Mouse (Mus musculus) spleen, adult 2 months (tissue): Measurements from ENCODE around the gene Olfr449. TPM values are rescaled to one million over a fixed set of nuclear protein-coding genes. Genes with fewer than 3 reads are reported as not detected.

Source experiments
- DNase-seq, 2 experiments: peaks; one replicate each; pipeline versions ENCODE4 v3.0.0 to v3.0.0-alpha.2; 2012 to 2021; ENCODE audit warnings: low spot score in 2 of 2, low read depth in 1 of 2
- H3K27ac ChIP-seq: fragments of 200-500 bp; 2 replicates; pipeline ENCODE4 v1.5.1; 2012; ENCODE audit warnings: low read length, inconsistent platforms; ENCODE audit not compliant: insufficient read depth
- H3K27me3 ChIP-seq: fragments of 200-500 bp; 2 replicates; pipeline ENCODE4 v1.6.1; 2012; ENCODE audit warnings: mild to moderate bottlenecking, moderate library complexity, low read length, inconsistent platforms; ENCODE audit not compliant: control insufficient read depth, insufficient read depth
- H3K36me3 ChIP-seq: fragments of 200-500 bp; 2 replicates; pipeline ENCODE4 v1.6.1; 2012; ENCODE audit warnings: mild to moderate bottlenecking, low read length, inconsistent platforms; ENCODE audit not compliant: control insufficient read depth, insufficient read depth
- H3K4me1 ChIP-seq: fragments of 200-500 bp; 2 replicates; pipeline ENCODE4 v1.6.1; 2011; ENCODE audit warnings: inconsistent platforms; ENCODE audit not compliant: control insufficient read depth, insufficient read depth, insufficient read length
- H3K4me3 ChIP-seq: fragments of 200-500 bp; 2 replicates; pipeline ENCODE4 v1.5.1; 2011; ENCODE audit warnings: mild to moderate bottlenecking, inconsistent platforms; ENCODE audit not compliant: insufficient read depth, insufficient read length; ENCODE audit errors: extremely low read depth
- CTCF ChIP-seq: fragments of 200-500 bp; IDR thresholded peaks from 2 replicates; pipeline ENCODE4 v1.5.1; 2011; ENCODE audit warnings: mild to moderate bottlenecking, inconsistent platforms; ENCODE audit not compliant: insufficient read depth, insufficient read length, insufficient replicate concordance; ENCODE audit errors: extremely low read depth
- POLR2A ChIP-seq: fragments of 200-500 bp; IDR thresholded peaks from 2 replicates; pipeline ENCODE4 v1.6.1; 2011; ENCODE audit warnings: low read depth, low read length, inconsistent platforms
- WGBS: fragments of 180-500 bp; shearing (Covaris S2); methylation state at CpG from one replicate; pipeline ENCODE4 v1.1.7; 2018; 5-methylcytosine and 5-hydroxymethylcytosine counted together
- polyA plus RNA-seq: library from polyadenylated mRNA; depleted of rRNA; stranded (reverse); fragments of >200 nt; gene quantifications from 2 replicates; pipeline ENCODE4 v1.2.3, GENCODE M21; 2012; rRNA removed

Gene Olfr449
- polyA plus RNA-seq, result not detected in 2 replicates

DNA sequence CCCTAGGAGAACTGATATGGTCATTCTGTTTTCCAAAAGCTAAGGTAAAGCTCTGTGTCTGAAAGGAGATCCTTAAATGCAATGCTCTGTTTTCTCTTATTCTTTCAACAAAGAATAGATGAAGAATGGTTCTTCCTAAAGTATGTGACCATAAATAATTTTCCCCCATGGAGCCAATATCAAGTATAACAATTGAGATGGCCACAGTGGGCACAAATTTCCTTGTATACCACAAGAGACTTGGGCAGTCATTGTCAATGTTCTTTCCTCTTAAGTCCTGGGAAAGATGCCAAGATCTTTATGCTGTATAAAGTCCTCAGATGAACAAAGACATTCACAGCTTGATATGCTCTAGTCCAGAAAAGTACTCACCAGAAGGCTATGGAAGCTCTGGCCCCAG lies at the start of gene Olfr449:
Olfr449 (plus strand) TSS at position 301 of the 400 bp plus-strand sequence.
- no peak within 1 kb of the TSS for H3K27ac ChIP-seq
- TF ChIP-seq CTCF (no peak), POLR2A (no peak)
- no peak for DNase-seq

DNA sequence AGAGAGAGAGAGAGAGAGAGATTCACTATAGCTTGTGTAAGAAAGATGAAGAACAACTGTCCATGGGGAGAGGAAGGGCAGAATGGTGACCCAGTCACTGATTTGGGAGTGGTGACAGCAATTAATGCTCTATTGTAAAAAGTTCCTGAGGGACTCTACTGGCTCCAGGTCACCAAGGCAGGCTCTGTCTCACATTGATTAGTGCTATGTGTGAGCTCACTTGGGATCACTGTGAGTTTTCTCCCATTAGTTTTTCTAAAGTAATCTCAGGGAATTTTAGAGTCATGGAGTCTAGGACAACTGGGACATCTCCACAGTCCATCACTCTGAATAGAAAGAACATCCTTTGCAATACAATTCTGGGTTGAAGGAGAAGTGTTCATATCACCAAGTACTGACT lies 49.4 kb upstream of the Olfr449 start, which contains the start of gene Olfr452:
Olfr452 (plus strand) TSS at position 301 of the 400 bp plus-strand sequence.
- TF ChIP-seq POLR2A (no peak), CTCF (no peak)
- no peaks in the 10 kb centered on the region for H3K36me3 ChIP-seq
- H3K4me1 ChIP-seq, result no peaks in the 10 kb centered on the region
- no peaks in the 10 kb centered on the region for H3K27me3 ChIP-seq
- H3K4me3 ChIP-seq, result no peak within 1 kb of the TSS
- no peak within 1 kb of the TSS for H3K27ac ChIP-seq
- DNase-seq, result no peak

More for the DNA sequence above, at the start of gene Olfr449:
- no peaks in the 10 kb centered on the region for H3K4me1 ChIP-seq
- H3K4me3 ChIP-seq, result no peak within 1 kb of the TSS
- H3K27me3 ChIP-seq, result no peaks in the 10 kb centered on the region
- H3K36me3 ChIP-seq, result no peaks in the 10 kb centered on the region

DNA sequence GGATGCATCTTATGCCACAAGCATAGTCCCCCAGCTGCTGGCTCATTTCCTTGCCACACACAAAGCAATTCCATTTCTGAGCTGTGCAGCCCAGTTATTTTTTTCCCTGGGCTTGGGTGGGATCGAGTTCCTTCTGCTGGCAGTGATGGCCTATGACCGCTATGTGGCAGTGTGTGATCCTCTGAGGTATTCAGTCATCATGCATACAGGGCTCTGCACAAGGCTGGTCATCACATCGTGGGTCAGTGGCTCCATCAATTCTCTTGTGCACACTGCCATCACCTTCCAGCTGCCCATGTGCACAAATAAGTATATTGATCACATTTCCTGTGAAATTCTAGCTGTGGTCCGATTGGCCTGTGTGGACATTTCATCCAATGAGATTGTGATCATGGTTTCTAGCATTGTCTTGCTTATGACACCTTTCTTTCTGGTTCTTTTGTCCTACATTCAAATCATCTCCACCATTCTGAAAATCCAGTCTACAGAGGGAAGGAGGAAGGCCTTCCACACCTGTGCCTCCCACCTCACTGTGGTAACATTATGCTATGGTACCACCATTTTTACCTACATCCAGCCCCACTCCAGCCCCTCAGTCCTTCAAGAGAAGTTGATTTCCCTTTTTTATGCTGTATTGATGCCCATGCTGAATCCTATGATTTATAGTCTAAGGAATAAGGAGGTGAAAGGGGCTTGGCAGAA lies 43.8 kb upstream of the Olfr449 start:
- no peak overlapping the region for H3K27ac ChIP-seq
- no peaks in the 10 kb centered on the region for H3K36me3 ChIP-seq
- no peaks in the 10 kb centered on the region for H3K27me3 ChIP-seq
- 48% methylated on average over 4 of the region's 4 CpGs for WGBS
- no peak overlapping the region for H3K4me3 ChIP-seq
- no peak for TF ChIP-seq POLR2A
- no peak for TF ChIP-seq CTCF
- DNase-seq, result no peak
- no peaks in the 10 kb centered on the region for H3K4me1 ChIP-seq

DNA sequence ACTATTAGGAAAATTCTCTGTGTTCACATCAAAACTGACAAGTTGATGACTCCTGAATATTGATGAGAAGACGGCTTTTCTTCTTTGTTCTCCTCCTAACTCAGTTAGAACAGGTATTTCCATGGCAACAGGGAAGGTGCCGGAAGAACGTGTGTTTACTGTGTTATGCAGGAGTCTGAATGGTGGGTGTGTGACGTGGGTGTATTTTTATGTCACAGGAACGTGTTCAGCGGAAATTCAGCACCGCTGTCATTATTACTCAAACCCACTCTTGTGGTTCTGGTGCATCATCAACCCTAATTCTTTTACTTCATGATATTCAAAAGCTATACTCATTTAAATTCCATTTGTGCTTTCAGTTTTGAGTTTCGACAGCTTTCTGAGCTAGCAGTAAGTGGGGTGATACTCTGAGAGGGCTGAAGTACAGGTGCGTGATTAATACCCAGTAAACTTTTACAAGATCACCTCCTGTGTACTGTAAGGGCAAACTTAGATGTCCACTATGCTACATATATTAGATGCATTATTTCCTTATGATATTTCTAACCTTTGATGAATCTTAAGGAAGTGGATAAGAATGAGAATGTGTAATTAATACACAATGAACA lies 43.1 kb upstream of the Olfr449 start:
- Histone ChIP-seq H3K4me3 (no peak overlapping the region), H3K4me1 (no peaks in the 10 kb centered on the region), H3K36me3 (no peaks in the 10 kb centered on the region), H3K27me3 (no peaks in the 10 kb centered on the region), H3K27ac (no peak overlapping the region)
- DNase-seq, result no peak
- WGBS, result 88% methylated on average over 9 of the region's 9 CpGs
- no peak for TF ChIP-seq CTCF
- no peak for TF ChIP-seq POLR2A

DNA sequence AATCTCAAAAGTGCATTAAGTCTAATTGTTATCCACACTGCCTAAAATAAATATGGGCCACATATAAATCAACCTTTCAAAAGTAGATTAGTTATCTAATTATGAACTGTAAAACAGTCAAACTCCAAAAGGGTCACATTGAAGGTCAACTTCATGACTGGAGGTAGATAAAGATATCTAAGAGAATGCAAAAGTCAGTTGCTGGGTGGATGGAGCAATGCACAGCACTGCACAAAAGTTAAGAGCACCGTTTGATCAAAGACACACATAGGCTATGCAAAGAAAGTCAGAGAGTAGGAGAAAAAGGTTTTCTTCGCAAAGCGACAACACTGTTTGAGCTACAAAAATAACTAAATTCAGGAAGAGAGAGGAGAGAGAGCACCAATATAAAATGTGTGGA lies 39.2 kb upstream of the Olfr449 start:
- WGBS, result 88% methylated on average over 3 of the region's 3 CpGs
- Histone ChIP-seq H3K36me3 (no peaks in the 10 kb centered on the region), H3K27ac (no peak overlapping the region), H3K27me3 (no peaks in the 10 kb centered on the region), H3K4me1 (no peaks in the 10 kb centered on the region), H3K4me3 (no peak overlapping the region)
- no peak for DNase-seq
- TF ChIP-seq CTCF (no peak), POLR2A (no peak)

DNA sequence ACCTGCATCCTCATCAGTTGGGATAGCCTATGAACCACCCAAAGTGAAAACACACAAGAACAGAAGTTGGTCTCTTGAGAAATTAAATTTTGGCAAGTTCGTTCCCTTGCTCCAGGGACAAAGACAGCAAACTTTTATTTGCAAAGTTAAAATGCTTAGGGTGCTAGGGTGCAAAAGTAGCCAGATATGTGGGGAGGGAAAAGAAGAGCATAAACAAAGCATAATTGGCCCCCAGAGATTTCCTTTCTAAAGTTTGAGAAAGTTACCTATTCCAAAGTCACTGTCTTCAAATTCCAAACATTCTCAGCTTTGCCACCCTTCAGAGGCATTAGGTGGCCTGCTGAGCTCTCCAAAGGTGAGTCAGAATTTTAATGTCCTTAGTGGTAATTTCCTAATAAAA lies 22.5 kb upstream of the Olfr449 start, which contains the start of gene Olfr450:
Olfr450 (plus strand) TSS at position 301 of the 400 bp plus-strand sequence.
- H3K27ac ChIP-seq, result no peak within 1 kb of the TSS
- no peak within 1 kb of the TSS for H3K4me3 ChIP-seq
- no peak for DNase-seq
- no peaks in the 10 kb centered on the region for H3K27me3 ChIP-seq
- no peaks in the 10 kb centered on the region for H3K4me1 ChIP-seq
- 71% methylated on average over 1 of the region's 1 CpGs for WGBS
- TF ChIP-seq CTCF (no peak), POLR2A (no peak)
- H3K36me3 ChIP-seq, result no peaks in the 10 kb centered on the region
